Comparison of ENCODE assay signal across 23 mouse cellular contexts in the genomic region with DNA sequence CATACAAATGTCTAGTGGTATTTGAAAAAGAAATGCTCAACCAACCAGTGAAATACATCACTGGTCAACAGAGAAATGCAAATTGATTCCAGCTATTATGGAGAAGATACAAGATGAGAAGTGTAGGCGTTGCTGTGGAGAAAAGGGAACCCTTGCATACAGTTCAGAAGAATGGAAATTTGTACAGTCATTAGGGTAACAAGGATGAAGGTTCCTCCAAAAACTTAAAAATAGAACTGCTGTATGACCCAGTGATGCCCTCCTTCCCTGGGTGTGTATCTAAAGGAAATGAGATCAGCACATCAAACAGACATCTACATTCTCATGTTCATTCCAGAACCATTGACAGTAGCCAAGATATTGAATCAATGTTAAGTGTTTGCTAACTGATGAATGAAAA.
"Had no signal": no experiment of that assay in that cellular context is flagged by ENCODE, and none has a peak within 500 bp of the region (broad histone marks: within the 10 kb centered on the region; RNA-seq: fewer than 3 reads in every experiment).

No protein-coding gene starts in this region.

- H3K27me3 ChIP-seq: liver, embryonic 13.5 days; liver, embryonic 15.5 days; lung, embryonic 15.5 days; midbrain, embryonic 15.5 days; neural tube, embryonic 12.5 days; stomach, embryonic 15.5 days had no signal

- H3K9ac ChIP-seq: liver, embryonic 13.5 days; liver, embryonic 15.5 days; liver, postnatal 0 days; lung, embryonic 15.5 days; midbrain, embryonic 13.5 days; midbrain, embryonic 15.5 days; neural tube, embryonic 12.5 days; stomach, embryonic 15.5 days had no signal

- H3K4me2 ChIP-seq: liver, embryonic 11.5 days; liver, embryonic 13.5 days; liver, embryonic 15.5 days; lung, embryonic 15.5 days; midbrain, embryonic 11.5 days; midbrain, embryonic 13.5 days; midbrain, embryonic 15.5 days; neural tube, embryonic 12.5 days; stomach, embryonic 15.5 days had no signal

- DNase-seq: liver, embryonic 13.5 days; liver, postnatal 0 days; lung, adult 2 months; lung, postnatal 14 days; lung, postnatal 36 days; retina, postnatal 1 day; right cerebral cortex, adult 18-20 months; right cerebral cortex, postnatal 25 days; right cerebral cortex, postnatal 4 days; spleen, adult 18-20 months; thymus, adult 2 months; thymus, postnatal 25 days had no signal

- H3K9me3 ChIP-seq: liver, embryonic 13.5 days; liver, embryonic 15.5 days; lung, embryonic 15.5 days; megakaryocyte, embryonic 14.5 days; midbrain, embryonic 13.5 days; midbrain, embryonic 15.5 days; neural tube, embryonic 12.5 days; stomach, embryonic 15.5 days had no signal

- ATAC-seq: liver, postnatal 0 days; lung, postnatal 0 days; midbrain, embryonic 13.5 days; midbrain, embryonic 15.5 days had no signal

- H3K27ac ChIP-seq: liver, embryonic 13.5 days; liver, embryonic 15.5 days; lung, embryonic 15.5 days; midbrain, embryonic 13.5 days; midbrain, embryonic 15.5 days; neural tube, embryonic 12.5 days; stomach, embryonic 15.5 days; stomach, postnatal 0 days had no signal

- H3K4me1 ChIP-seq: liver, embryonic 15.5 days; lung, embryonic 15.5 days; midbrain, embryonic 13.5 days; midbrain, embryonic 15.5 days; neural tube, embryonic 12.5 days; stomach, embryonic 15.5 days had no signal

- H3K4me3 ChIP-seq: liver, embryonic 13.5 days; liver, embryonic 15.5 days; lung, embryonic 15.5 days; megakaryocyte, embryonic 14.5 days; midbrain, embryonic 13.5 days; midbrain, embryonic 15.5 days; neural tube, embryonic 12.5 days; stomach, embryonic 15.5 days had no signal

- H3K36me3 ChIP-seq: liver, embryonic 13.5 days; liver, embryonic 15.5 days; lung, embryonic 15.5 days; midbrain, embryonic 13.5 days; midbrain, embryonic 15.5 days; neural tube, embryonic 12.5 days; stomach, embryonic 15.5 days had no signal
